Mouse (Mus musculus) adrenal gland, postnatal 14 days (tissue): ENCODE measurements at regions not wholly inside any gene's neighbourhood (a gene's known extent, or its start where the extent isn't known, plus 50 kb on each side); places are given as distances from the start of the nearest gene placed in this dataset.
"Not testable (repeated sequence)": the region's sequence is repeated elsewhere in the genome, so short reads cannot be mapped to it uniquely, and the experiment has no call there.

Experiments used
- DNase-seq: peaks from one replicate; pipeline ENCODE4 v3.0.0; 2021; ENCODE audit warnings: mixed read lengths

GRCm38 (mm10) chr3:21149618-21150017 lies 782.6 kb upstream of the Agtr1b start:
- no peak for DNase-seq

- no peak for DNase-seq
Observed at GRCm38 (mm10) chr3:21128821-21129504, 762.0 kb upstream of the Agtr1b start.

- no peak for DNase-seq
Observed at GRCm38 (mm10) chr3:21126191-21126590, 759.2 kb upstream of the Agtr1b start.

- no peak for DNase-seq
Observed at GRCm38 (mm10) chr3:21118164-21118902, 751.4 kb upstream of the Agtr1b start.

- DNase-seq: no peak
Observed at GRCm38 (mm10) chr3:21111735-21112518, 745.0 kb upstream of the Agtr1b start.

- no peak for DNase-seq
Observed at GRCm38 (mm10) chr3:21090206-21090605, 723.2 kb upstream of the Agtr1b start.

GRCm38 (mm10) chr3:21086426-21086825 lies 719.4 kb upstream of the Agtr1b start:
- no peak for DNase-seq

- no peak for DNase-seq
Observed at GRCm38 (mm10) chr3:21077548-21077947, 710.6 kb upstream of the Agtr1b start.

- not testable (repeated sequence) for DNase-seq
Observed at GRCm38 (mm10) chr3:21053337-21053736, 686.4 kb upstream of the Agtr1b start.

GRCm38 (mm10) chr3:21049365-21049764 lies 682.4 kb upstream of the Agtr1b start:
- not testable (repeated sequence) for DNase-seq

- DNase-seq: no peak
Observed at GRCm38 (mm10) chr3:21045981-21046380, 679.0 kb upstream of the Agtr1b start.

- no peak for DNase-seq
Observed at GRCm38 (mm10) chr3:21025876-21026275, 658.9 kb upstream of the Agtr1b start.

- DNase-seq: no peak
Observed at GRCm38 (mm10) chr3:21020946-21021345, 654.0 kb upstream of the Agtr1b start.

GRCm38 (mm10) chr3:21020297-21020696 lies 653.3 kb upstream of the Agtr1b start:
- DNase-seq: no peak

- no peak for DNase-seq
Observed at GRCm38 (mm10) chr3:21009650-21010049, 642.7 kb upstream of the Agtr1b start.

- DNase-seq: no peak
Observed at GRCm38 (mm10) chr3:20998295-20998694, 631.3 kb upstream of the Agtr1b start.

GRCm38 (mm10) chr3:20989486-20989970 lies 622.6 kb upstream of the Agtr1b start:
- no peak for DNase-seq

- DNase-seq: no peak
Observed at GRCm38 (mm10) chr3:20986942-20987341, 620.0 kb upstream of the Agtr1b start.

- DNase-seq: no peak
Observed at GRCm38 (mm10) chr3:20986377-20986727, 619.4 kb upstream of the Agtr1b start.

GRCm38 (mm10) chr3:20985682-20986376 lies 618.9 kb upstream of the Agtr1b start:
- peak; percentile 17 for DNase-seq

GRCm38 (mm10) chr3:20984146-20984545 lies 617.2 kb upstream of the Agtr1b start:
- DNase-seq: no peak

- no peak for DNase-seq
Observed at GRCm38 (mm10) chr3:20973077-20973476, 606.1 kb upstream of the Agtr1b start.
